31 mouse cellular contexts compared by ENCODE assay signal in the genomic region with DNA sequence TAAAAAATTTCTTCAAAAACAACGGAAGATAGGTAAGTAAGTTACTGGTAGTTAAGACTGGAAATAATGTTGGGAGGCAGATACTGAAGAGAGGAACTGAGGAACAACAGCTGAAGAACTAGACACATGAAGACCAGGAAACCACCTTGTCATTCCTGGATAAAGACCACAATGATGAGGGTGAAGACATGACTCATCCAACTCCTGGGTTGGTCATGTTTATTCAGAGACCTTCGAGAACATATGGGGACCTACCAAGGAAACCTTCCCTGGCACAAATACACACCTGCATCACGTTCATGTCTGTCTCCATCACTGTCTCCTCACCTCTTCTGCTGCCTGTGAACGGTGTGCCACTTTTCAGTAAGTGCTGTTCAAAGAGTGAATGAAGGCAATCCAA.
"Had no signal": no experiment of that assay in that cellular context is flagged by ENCODE, and none has a peak within 500 bp of the region (broad histone marks: within the 10 kb centered on the region; RNA-seq: fewer than 3 reads in every experiment).

No protein-coding gene starts in this region.

- H3K4me2 ChIP-seq: limb, embryonic 12.5 days; limb, embryonic 13.5 days; limb, embryonic 15.5 days; liver, embryonic 11.5 days; liver, embryonic 12.5 days; liver, embryonic 13.5 days; liver, embryonic 15.5 days; lung, embryonic 14.5 days; lung, embryonic 15.5 days; midbrain, embryonic 11.5 days; midbrain, embryonic 12.5 days; midbrain, embryonic 13.5 days; midbrain, embryonic 15.5 days; neural tube, embryonic 12.5 days had no signal

- H3K4me3 ChIP-seq: limb, embryonic 10.5 days; limb, embryonic 12.5 days; limb, embryonic 13.5 days; limb, embryonic 15.5 days; liver, embryonic 12.5 days; liver, embryonic 13.5 days; liver, embryonic 15.5 days; lung, embryonic 15.5 days; midbrain, embryonic 10.5 days; midbrain, embryonic 12.5 days; midbrain, embryonic 13.5 days; midbrain, embryonic 15.5 days; myocyte; neural tube, embryonic 12.5 days had no signal

- DNase-seq: left cerebral cortex, postnatal 4 days; liver; liver, embryonic 13.5 days; liver, postnatal 0 days; lung, adult 18-20 months; lung, adult 2 months; lung, embryonic 14.5 days; lung, postnatal 10 days; lung, postnatal 14 days; lung, postnatal 36 days; lung, postnatal 4 days; midbrain, embryonic 14.5 days had no signal

- ATAC-seq: liver, embryonic 12.5 days; liver, postnatal 0 days; lung, postnatal 0 days; midbrain, embryonic 13.5 days; midbrain, embryonic 15.5 days; midbrain, embryonic 16.5 days had no signal

- H3K9me3 ChIP-seq: limb, embryonic 10.5 days; limb, embryonic 12.5 days; limb, embryonic 13.5 days; limb, embryonic 15.5 days; liver, embryonic 12.5 days; liver, embryonic 13.5 days; liver, embryonic 15.5 days; lung, embryonic 15.5 days; midbrain, embryonic 10.5 days; midbrain, embryonic 12.5 days; midbrain, embryonic 13.5 days; midbrain, embryonic 15.5 days; neural tube, embryonic 12.5 days had no signal

- H3K27ac ChIP-seq: limb, embryonic 10.5 days; limb, embryonic 12.5 days; limb, embryonic 13.5 days; limb, embryonic 15.5 days; liver, embryonic 12.5 days; liver, embryonic 13.5 days; liver, embryonic 14.5 days; liver, embryonic 15.5 days; lung, embryonic 15.5 days; macrophage; midbrain, embryonic 10.5 days; midbrain, embryonic 12.5 days; midbrain, embryonic 13.5 days; midbrain, embryonic 15.5 days; neural tube, embryonic 12.5 days had no signal

- H3K27me3 ChIP-seq: limb, embryonic 12.5 days; limb, embryonic 13.5 days; limb, embryonic 15.5 days; liver, embryonic 12.5 days; liver, embryonic 13.5 days; liver, embryonic 15.5 days; lung, embryonic 15.5 days; midbrain, embryonic 12.5 days; midbrain, embryonic 13.5 days; midbrain, embryonic 15.5 days; neural tube, embryonic 12.5 days had no signal

- H3K4me1 ChIP-seq: limb, embryonic 10.5 days; limb, embryonic 12.5 days; limb, embryonic 13.5 days; limb, embryonic 15.5 days; liver, embryonic 12.5 days; liver, embryonic 15.5 days; lung, embryonic 15.5 days; midbrain, embryonic 12.5 days; midbrain, embryonic 13.5 days; midbrain, embryonic 15.5 days had no signal

- H3K9ac ChIP-seq: limb, embryonic 12.5 days; limb, embryonic 13.5 days; limb, embryonic 15.5 days; liver, embryonic 12.5 days; liver, embryonic 13.5 days; liver, embryonic 14.5 days; liver, embryonic 15.5 days; liver, postnatal 0 days; lung, embryonic 14.5 days; lung, embryonic 15.5 days; midbrain, embryonic 12.5 days; midbrain, embryonic 13.5 days; midbrain, embryonic 15.5 days; neural tube, embryonic 12.5 days had no signal

- H3K36me3 ChIP-seq: limb, embryonic 10.5 days; limb, embryonic 13.5 days; limb, embryonic 15.5 days; liver, embryonic 12.5 days; liver, embryonic 13.5 days; liver, embryonic 15.5 days; lung, embryonic 15.5 days; midbrain, embryonic 10.5 days; midbrain, embryonic 12.5 days; midbrain, embryonic 13.5 days; midbrain, embryonic 15.5 days; neural tube, embryonic 12.5 days had no signal
